12 mouse cellular contexts compared by ENCODE assay signal in genomic region chr10:19412926-19413325, GRCm38 (mm10). TPM values are rescaled to one million over a fixed set of nuclear protein-coding genes. Genes with fewer than 3 reads are reported as not detected.
DNase-seq lines count a peak whose midpoint lies in the region; TF ChIP-seq lines count a peak whose summit lies in the region.
"Had no signal": no experiment of that assay in that cellular context is flagged by ENCODE, and none has a peak within 500 bp of the region (broad histone marks: within the 10 kb centered on the region; RNA-seq: fewer than 3 reads in every experiment).

No protein-coding gene starts in this region.

- intact Hi-C loops in heart, postnatal 25 days (cut with DNase I) = no loop called here

- 56% methylated on average over 2 of the region's 2 CpGs for WGBS in lung, adult 2 months

- no peak overlapping the region for H3K4me3 ChIP-seq in lung, adult 2 months (replicated peaks; ENCODE audit: extremely low read depth, low read depth, low read length)
- H3K4me3 ChIP-seq: embryonic facial prominence, embryonic 15.5 days; heart, embryonic 10.5 days had no signal

- no peaks in the 10 kb centered on the region for H3K4me1 ChIP-seq in lung, adult 2 months (ENCODE audit: control insufficient read depth, insufficient read depth, low read length)
- H3K4me1 ChIP-seq: embryonic facial prominence, embryonic 15.5 days had no signal

- no peak for TF ChIP-seq POLR2A in lung, adult 2 months (IDR thresholded peaks at IDR 0.05; ENCODE audit: borderline replicate concordance, extremely low read depth, low read depth, low read length)
- no peak for TF ChIP-seq POLR2A in brain, embryonic 14.5 days (IDR thresholded peaks at IDR 0.05; ENCODE audit: borderline replicate concordance, extremely low read depth, insufficient read depth, insufficient read length, poor library complexity, severe bottlenecking)

- TF ChIP-seq CTCF in lung, adult 2 months (IDR thresholded peaks at IDR 0.05; ENCODE audit: insufficient read depth, low read length) = 0 out of 2 replicates have a peak, but pooled peaks have one; percentile 21
- TF ChIP-seq CTCF in brain, embryonic 14.5 days (IDR thresholded peaks at IDR 0.05; ENCODE audit: borderline replicate concordance, extremely low read depth, insufficient read depth, insufficient read length) = peak; percentile 31; the same call in 1 of the 2 replicates

- DNase-seq in heart, adult 8-10 months (ENCODE audit: low spot score) = peak; percentile 1
- no peak for DNase-seq in heart, postnatal 25 days (ENCODE audit: low spot score)
- no peak for DNase-seq in lung, adult 2 months
- DNase-seq in lung, adult 18-20 months = no peak
- DNase-seq in brain, embryonic 14.5 days (ENCODE audit: low read depth) = no peak
- DNase-seq in thymus, adult 18-20 months = peak; percentile 10 to 15
- no peak for DNase-seq in cerebellum, adult 9-11 months
- no peak for DNase-seq in yolk sac, embryonic 10.5 days (ENCODE audit: low spot score)
- DNase-seq: right cerebral cortex, postnatal 14 days had no signal

RNA-seq across cellular contexts. Expression of gene Olig3, which starts 56.6 kb away (rescaled TPM):
- total RNA-seq in heart, adult 8-10 months (2022) = not detected
- total RNA-seq in heart, postnatal 25 days (2021) = not detected
- 0.32 and 0.49 TPM in 2 replicates for polyA plus RNA-seq in lung, adult 2 months (2012; rRNA removed)
- 3.3 and 5.7 TPM in 2 replicates for polyA plus RNA-seq in brain, embryonic 14.5 days (2012; rRNA removed)
- polyA plus RNA-seq: embryonic facial prominence, embryonic 15.5 days; G1E; heart, embryonic 10.5 days had no signal

Comparison
In these comparisons a context has a peak if more than half of its experiments do, and no peak if none do; other contexts are left out.
1. DNase-seq: peak in heart, adult 8-10 months (single experiment) and thymus, adult 18-20 months (2 of 2); none in heart, postnatal 25 days (single experiment), lung, adult 2 months (single experiment), lung, adult 18-20 months (0 of 2), brain, embryonic 14.5 days (single experiment), cerebellum, adult 9-11 months (single experiment) and yolk sac, embryonic 10.5 days (single experiment).